Mouse (Mus musculus) fat pad, adult 2 months (tissue): Measurements from ENCODE around the gene Bace1.
"Not testable (repeated sequence)": the region's sequence is repeated elsewhere in the genome, so short reads cannot be mapped to it uniquely, and the experiment has no call there.

ENCODE experiments used
- DNase-seq: peaks from one replicate; pipeline ENCODE4 v3.0.0-alpha.2; 2011; ENCODE audit warnings: low read depth, low spot score; ENCODE audit errors: extremely low read depth

Gene Bace1

DNA sequence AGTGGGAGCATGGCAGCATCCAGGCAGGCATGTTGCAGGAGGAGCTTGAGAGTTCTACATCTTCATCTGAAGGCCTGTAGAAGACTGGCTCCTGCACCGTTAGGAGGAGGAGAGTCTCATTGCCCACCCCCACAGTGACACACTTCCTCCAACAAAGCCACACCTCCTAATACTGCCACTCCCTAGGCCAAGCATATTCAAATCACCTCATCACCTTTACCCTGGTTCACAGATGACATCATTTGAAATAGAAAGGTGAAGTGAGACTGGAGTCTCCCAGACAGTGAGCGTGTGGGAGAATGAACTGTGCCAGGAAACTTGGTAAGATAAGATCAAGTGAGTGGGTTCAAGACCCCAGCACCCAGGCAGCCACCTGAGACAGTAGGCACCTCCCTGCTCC lies 4.9 kb upstream of the Bace1 start:
- no peak for DNase-seq

DNA sequence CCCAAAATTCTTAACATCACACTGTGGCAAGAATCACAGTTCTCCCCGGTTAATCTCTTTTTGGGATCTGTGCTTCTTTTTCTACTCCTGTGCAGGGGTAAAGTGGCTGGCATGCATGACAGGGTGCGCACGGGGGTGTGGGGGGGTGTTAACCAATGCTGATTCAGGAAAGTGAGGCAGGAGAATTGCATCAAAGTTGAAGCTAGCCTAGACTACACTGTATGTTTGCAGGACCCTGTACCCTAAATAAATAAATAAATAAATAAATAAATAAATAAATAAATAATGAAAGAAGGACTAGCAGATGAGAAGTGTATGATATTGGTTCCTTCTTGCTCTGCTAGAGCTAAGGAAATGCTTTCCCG lies 329 bp upstream of the Bace1 start:
- no peak for DNase-seq

DNA sequence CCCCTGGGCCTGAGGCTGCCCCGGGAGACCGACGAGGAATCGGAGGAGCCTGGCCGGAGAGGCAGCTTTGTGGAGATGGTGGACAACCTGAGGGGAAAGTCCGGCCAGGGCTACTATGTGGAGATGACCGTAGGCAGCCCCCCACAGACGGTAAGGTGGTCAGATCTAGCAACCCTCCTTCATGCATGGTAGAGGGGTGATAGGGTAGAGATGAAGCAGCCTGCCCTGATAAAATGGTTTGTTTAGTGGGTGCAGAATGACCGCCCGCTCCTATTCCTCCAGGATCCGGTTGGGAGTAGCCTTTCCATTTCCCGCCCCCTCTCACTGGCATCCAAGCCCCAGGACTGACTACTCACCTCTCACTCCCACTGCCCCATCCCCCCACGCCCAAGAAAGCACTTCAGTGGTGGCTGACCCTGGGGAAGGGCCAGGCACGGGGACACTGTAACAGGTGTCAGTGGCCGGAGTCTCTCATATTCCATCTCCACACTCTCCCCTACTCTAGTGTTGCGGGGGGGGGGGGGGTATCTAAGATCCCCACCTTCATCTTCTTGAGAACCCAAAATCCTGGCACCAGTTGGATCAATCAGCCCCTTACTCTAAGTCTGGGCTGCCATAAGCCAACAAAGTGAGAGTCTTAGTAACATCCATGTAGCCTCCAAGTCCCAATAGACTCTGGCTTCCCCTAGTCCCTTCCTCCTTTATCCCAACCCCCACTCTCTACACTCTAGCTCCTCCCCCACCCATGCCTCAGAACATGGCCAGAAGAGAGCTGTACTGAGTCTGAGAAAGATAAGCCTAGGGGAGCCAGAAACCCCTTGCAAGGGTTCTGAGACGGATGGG lies 980 bp downstream of the Bace1 start:
- DNase-seq, result no peak

DNA sequence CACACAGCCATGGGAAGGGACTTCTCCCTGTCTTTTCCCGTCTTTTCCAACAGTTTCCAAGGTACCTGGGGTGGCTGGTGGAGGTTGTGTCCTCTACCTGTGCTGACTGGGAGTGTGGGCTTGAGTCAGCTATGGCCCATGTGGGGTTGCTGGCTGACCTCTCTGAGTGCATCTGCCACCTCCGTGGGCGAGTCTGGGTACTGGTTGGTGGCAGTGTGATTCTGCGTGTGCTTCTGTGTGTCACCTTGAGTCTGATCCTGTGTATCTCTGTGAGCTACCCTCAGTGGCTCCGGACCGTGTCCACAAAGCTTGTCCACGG lies 1.6 kb downstream of the Bace1 start:
- DNase-seq, result no peak

DNA sequence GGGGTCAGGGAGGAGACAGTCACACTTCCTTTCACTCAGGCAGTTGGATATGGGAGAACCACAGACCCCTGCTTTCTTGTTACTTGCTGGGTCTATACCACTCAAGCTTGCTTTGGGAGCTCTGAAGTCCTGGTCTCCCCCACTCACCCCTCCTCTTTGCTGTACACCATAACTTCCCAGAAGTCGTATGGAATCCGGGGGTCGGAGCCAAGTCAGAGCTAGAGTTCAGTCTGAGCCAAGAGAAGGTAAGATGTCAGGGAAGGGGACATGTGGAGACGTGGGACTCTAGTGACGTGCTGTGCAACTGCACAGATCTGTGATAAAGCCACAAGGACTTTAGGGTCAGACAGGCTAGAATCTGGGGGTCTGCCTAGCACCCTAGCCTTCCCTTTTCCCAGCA lies 2.0 kb downstream of the Bace1 start:
- DNase-seq, result no peak

DNA sequence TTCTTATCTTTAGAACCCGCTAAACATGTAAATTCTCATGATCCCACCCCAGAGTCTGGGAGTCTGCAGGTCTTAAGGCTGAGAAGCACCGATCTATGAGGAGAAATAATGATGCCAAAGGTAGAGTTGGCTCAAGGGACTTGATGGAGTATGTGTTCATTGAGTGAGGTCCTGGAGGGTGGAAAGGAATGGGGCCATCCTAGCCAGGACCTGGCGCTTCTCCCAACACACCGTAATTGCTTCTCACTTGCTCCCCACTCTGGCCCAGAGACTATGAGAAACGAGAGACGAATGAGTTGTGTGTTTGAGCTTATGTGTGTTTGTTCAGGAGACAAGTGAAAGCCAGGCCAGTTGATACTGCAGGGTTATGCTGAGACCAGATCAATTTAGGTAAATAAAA lies 3.1 kb downstream of the Bace1 start:
- DNase-seq, result no peak

DNA sequence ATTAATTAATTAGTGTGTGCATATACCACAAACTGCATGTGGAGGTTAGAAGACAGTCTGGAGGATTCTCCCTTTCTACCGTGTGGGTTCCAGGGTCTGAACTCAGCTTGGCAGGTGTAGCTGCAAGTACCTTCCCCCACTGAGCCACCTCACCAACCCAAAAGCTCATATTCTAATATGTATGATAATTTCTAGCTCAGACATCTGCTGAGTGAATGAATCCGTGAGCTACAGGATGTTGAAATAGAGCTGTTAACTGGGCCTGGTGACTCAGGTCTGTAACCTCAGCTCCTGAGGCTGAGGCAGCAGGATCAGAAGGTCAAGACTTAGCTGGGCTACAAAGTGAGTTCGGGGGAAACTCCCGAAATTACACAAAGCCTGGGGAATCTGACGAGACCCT lies 4.6 kb downstream of the Bace1 start:
- no peak for DNase-seq

DNA sequence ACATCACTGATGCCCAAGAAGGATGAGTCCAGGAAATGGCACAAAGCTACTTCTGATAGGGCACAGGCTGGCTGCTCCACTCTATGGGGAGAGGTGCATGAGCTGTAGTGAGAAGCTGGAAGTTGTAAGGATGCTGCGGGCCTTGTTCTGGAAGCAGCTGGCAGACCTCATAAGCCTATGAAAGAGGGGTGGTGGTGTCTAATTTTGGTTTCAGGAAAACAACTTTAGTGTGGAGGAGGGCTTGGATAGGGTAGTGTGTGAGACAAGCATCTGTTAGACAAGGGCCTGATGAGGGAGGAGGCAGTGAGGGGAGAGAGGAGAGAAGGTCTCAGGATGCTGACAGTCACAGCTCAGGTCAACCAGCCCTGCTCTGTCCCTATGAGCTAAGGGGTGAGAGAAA lies 5.4 kb downstream of the Bace1 start:
- DNase-seq, result no peak

DNA sequence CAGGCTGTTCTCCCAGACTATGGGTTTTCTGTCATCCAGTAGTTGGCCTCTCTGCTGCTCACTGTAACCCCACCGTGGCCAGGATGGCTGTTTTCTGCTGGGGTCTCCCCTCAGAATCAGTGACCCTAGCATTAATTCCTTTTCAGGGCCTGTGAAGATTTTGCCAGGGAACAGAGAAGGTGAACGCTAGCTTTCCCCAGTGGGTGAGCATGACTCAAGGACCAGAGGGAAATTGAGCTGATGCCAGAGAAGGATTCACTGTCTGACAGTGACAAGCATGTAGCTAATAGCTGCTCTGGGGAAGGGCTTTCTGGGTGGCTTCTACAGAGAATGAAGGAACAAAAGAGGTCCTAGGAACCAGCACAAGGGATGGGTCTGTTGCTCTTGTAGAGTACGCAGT lies 7.2 kb downstream of the Bace1 start:
- DNase-seq, result no peak

DNA sequence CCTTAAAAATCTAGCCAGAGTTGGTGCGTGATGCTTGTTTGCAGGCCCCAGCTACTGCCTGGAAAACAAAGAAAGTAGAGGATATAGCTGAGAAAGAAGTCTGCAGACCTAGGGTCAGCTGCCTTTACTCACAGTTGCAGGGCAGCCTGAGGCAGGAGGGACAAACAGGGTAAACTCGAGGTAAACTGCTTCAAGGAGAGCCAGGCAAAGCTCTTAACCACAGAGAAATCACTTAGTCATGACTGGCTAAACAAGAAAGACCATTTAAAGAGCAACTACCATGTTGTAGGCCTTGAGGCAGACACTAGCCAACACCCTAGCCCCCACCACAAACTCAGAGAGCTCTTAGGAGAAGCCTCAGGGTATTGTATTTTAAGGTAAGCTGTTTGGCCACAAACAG lies 7.8 kb downstream of the Bace1 start:
- not testable (repeated sequence) for DNase-seq

DNA sequence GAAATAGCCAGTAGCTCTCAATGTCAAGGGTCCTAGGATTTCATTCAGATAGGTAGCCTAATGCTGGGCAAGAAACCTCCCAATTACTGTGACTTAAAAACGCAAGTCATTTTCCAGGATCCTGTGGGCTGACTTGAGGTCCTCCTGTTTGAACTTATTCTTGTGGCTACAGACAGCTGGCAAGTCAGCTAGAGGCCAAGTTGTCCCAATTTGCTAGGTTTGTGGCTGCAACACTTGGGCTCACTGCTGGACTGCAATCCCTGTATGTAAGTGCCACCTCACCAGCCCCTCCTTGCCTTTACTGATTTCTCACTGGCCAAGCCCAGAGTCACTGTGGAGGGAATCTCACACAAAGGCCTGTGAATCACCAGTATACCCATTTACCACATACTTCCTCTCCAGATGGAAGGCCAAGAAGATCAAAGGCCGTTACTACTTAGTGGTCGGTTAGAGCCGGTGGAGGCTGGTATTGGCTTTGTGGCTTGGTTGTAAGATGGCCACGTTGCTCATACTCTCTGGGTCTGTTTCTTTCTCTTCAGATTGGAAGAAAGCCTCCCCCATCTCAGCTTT lies 8.6 kb downstream of the Bace1 start:
- no peak for DNase-seq

DNA sequence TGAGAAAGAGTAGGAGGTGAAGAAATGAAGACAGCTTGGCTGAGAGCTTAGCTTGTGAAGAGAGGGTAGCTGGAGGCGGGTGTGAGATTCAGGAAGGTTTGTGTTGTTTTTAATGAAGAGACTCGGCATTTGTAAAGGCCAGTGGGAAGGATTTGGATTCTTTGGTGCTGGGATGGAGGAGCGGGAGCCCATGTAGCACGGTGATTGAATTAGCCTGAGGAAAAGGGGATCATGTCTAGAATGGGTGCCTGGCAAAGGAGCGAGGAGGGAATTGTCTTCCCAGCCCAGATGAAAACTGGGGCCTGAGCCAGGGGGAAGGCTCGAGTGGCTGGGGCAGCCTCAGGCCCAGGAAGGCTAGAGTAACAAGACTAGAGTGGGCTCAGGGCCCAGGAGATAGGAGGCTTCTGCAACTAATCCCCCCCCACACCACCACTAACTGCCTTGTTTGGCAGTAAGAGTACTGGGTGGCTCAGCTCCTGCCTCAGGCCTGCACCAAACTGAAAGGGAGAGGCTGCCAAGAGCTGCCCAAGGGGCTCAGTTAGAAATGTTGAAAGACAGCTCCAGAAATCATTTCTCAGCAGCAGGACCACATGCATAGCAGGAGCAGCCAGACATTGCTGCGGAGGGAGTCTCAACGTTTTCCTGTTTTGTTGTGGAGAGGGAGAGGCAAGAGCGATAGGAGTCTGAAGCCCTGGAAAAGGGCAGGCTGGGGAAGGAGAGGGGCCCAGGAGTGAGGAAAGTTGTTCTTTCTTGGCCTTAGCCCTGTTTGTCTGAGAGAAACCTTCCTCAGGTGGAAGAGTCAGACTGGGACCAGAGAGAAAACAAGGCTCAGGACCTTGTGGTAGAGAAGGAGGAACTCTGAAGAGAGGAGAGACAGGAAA lies 11.4 kb downstream of the Bace1 start:
- peak; percentile 31 for DNase-seq

DNA sequence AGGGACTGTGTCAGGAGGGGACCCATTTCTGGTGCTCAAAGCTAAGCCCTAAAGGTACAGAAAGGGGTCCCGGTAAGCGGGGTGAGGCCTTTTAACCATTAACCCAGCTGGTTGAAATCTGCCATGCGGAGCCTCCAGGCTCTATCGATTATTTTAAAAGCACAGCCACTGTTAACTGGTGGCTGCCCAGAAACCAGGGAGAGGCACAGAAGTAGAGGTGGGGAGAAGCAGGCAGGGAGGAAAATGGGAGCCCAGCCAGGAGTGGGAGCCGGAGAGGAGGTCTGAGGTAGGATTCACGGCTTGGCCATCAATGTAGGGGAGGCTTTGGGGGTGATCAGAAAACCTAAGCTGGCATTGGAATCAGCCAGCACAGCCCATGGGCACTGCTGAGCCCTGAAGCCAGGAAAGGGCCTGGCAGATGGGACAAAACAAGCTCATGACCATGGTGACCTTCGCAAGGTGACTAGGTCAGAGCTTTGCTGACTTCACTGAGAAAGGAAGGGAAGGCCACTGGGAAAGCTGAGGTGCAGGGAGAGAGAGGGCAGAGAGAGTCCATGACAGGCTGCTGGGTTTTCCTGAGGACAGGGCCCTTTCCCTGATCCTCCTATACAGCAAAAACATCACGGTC lies 12.3 kb downstream of the Bace1 start:
- no peak for DNase-seq

DNA sequence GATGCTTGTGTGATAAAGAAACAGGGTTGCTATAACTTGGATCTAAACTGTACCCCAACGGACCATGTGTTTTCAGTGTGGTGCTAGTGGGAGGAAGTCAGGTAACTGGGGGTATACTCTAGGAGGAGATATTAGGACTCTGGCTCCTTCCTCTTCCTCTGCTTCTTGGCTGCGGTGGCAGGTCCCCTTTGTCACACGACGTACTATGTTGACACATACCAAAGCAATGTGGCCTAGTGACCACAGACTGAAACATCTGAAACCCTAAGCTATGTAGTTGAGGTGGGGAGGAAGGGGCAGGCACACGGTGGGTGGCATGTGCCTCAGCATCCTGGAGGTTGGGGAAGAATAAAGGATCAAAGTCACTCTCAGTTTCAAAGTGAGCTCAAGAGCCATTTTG lies 12.9 kb downstream of the Bace1 start:
- no peak for DNase-seq

DNA sequence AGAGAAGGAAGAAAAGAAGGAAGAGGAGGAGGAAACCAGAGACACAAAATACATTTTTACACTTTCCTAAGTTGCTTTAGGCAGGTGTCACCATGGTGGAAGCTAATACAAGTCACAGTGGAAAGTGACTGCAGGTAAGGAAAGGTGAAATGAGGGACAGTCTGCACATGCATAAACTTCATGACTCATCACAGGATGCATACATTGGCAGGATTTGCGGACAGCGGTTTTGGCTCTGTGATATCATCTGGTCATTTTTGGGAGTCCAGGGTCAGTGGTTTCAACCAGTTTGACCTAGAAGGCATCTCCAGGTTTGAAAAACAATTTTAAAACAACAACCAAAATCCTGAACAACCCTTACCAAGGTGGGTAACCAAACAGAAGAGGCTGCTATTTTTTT lies 13.4 kb downstream of the Bace1 start:
- DNase-seq, result no peak

DNA sequence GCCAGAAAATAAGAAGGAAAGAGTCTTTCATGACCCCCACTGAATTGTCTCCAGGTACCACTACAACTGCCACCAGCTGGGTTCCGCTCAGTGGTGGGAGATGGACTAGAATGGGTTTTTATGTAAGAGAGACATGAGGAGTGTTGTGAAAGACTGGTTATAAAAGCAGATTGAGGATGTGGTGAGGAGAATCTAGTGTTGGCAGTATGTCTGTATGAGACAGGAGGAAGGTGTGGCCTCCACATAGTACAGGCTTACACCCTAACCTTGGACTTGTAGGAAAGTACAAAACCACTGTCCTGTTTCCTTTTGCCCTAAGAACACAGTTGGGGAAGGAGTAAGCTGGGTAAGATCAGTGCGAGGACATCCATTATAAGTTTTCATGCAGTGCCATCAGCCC lies 15.3 kb downstream of the Bace1 start:
- DNase-seq, result no peak

DNA sequence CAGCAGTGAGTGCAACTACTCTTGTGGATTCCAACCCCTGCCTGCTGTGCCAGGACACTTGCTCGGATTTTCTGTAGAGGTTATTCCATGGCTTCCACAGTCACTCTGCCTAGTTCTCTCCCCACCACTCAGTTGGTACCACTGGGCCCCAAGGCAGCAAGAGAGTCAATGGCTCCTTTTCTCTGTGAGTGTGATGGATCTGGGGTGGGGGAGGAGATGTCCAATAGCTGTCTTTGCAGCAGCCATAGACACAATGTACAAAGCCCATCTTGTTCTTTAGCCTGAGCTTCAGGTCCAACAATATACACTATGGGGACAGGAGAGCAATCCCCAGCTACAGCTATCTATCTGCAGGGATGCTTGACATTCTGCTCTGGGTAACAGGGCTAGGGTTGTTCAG lies 15.8 kb downstream of the Bace1 start:
- no peak for DNase-seq

DNA sequence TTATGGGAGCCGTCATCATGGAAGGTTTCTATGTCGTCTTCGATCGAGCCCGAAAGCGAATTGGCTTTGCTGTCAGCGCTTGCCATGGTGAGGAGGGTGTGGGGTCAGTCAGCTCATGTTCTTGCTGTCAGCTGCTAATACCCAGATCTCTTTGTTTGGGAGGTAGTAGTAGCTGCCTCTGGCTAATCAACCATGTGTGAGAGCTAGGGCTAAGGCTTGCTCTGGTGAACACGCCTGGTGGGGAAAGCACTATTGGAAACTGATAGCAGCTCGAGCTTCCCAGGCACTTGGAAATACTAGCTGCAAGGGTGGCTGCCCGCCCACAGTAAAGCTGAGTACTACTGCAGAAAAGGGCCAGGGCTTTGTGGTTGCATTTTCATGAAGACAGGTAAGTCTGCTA lies 21.0 kb downstream of the Bace1 start:
- no peak for DNase-seq

DNA sequence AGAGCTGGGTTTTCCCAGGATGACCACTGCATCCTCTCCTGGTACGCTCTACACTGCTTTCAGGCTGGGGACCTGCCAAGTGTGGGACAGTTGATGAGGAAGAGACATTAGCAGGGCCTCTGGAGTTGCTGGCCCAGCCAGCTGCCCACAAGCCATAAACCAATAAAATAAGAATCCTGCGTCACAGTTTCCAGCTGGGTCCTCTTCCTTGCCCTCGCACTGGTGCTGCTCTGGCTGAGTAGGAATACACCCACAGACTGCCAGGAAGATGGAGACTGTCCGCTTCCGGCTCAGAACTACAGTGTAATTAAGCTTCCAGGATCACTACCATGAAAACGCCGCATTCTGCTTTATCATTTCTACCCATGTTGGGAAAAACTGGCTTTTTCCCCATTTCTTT lies 23.4 kb downstream of the Bace1 start:
- DNase-seq, result no peak

DNA sequence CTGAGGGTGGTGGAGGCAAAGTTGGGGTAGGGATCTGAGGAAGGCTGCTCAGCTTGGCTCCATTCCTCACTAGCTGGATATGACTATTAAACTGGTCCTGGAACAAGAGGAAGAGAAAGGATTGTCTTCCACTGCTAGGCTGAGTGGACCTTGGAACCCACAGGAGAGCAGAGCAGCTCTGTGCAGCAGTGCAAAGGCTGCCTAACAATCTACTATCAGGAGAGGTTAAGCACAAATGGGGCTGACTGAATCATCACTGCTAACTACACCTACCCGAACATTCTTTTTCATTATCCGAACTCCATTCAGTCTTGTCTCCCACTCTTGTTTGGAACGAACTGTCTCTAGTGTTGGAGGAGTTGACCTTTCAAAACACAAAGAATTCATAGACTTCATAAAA lies 30.8 kb downstream of the Bace1 start:
- no peak for DNase-seq

DNA sequence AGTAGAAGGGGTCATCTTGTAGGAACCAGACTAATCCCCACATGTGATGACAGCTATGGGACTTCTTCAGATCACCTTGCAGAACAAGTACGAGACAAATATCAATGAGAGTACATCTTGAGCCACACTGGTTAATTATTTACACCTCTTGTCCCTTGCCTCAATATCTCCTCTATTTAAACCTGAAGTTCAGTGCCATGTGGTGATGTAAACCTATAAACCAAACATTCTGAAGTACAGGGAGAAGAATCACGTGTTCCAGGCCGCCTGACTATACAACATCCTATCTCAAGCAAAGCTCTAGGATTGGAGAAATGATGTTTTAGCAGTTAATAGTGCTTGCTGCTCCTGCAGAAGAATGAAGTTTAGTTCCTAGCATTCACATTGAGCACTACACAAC lies 31.9 kb downstream of the Bace1 start:
- no peak for DNase-seq

DNA sequence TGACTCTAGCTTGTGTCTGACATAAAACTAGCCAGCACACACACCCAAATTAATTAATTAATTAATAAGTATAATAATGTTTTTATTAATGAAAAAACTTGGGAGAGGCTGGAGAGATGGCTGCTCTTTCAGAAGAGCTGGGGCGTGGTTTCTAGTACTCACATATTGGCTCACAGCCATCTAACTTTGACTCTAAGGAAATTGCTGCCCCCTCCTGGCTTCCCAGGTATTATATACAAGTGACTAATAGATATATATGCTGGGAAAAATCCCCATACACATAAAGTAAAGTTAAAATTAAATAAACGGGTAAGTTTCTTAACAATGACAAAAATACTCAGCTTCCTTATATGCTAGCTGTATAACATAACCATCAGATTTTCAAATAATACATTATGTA lies 39.5 kb downstream of the Bace1 start:
- peak; percentile 10 for DNase-seq
